Mouse (Mus musculus): Measurements from ENCODE around the gene Abca8a. TPM values are rescaled to one million over a fixed set of nuclear protein-coding genes. Genes with fewer than 3 reads are reported as not detected.

Abca8a gene
- 28.2 TPM for polyA plus RNA-seq (2014; fragmentation: Illumina TruSeq; extraction: RNeasy Lipid Tissue Mini Kit (QIAGEN cat#74804); ENCODE audit: insufficient read depth, low read depth, low replicate concordance)

DNA sequence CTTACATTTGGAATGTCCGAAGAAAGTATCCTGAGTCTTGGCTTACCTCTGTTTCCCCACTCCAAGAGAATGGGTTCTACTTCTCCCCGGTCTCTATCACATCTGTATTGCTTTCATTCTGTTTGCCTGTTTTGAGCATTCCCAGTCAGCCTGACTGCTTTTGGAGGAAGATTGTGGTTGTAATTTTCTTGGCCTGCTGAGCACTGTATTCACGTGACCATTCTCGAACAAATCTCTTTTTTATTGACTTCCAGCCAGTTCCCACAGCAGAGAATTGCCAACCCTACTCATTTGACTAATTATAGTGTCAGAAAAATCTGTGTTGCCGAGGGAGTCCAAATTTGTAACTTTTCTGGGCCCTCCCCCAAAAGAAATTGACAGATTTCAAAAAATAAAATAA, at the start of gene Abca8a:
TSS of gene Abca8a (minus strand) at position 121 of the 400 bp plus-strand sequence.

GRCm38 (mm10) chr11:109995624-109996023, 100.2 kb downstream of the Abca8a start, which contains the start of gene Abca8b:
Gene Abca8b, minus strand, starts transcription at chr11:109995845.

Other genes with a start within 250 kb of the Abca8a start
- 3.4 TPM for gene Abca8b, start 100.1 kb downstream of the Abca8a start, polyA plus RNA-seq (2014; fragmentation: Illumina TruSeq; extraction: RNeasy Lipid Tissue Mini Kit (QIAGEN cat#74804); ENCODE audit: insufficient read depth, low read depth, low replicate concordance)
- 2.0 TPM for gene Abca9, start 72.2 kb upstream of the Abca8a start, polyA plus RNA-seq (2014; fragmentation: Illumina TruSeq; extraction: RNeasy Lipid Tissue Mini Kit (QIAGEN cat#74804); ENCODE audit: insufficient read depth, low read depth, low replicate concordance)
- gene Abca6, start 155.8 kb upstream of the Abca8a start, polyA plus RNA-seq (2014; fragmentation: Illumina TruSeq; extraction: RNeasy Lipid Tissue Mini Kit (QIAGEN cat#74804); ENCODE audit: insufficient read depth, low read depth, low replicate concordance) = 0.69 TPM
- 5.2 TPM for gene Abca5, start 241.7 kb upstream of the Abca8a start, polyA plus RNA-seq (2014; fragmentation: Illumina TruSeq; extraction: RNeasy Lipid Tissue Mini Kit (QIAGEN cat#74804); ENCODE audit: insufficient read depth, low read depth, low replicate concordance)

All from lung, adult 10 weeks (tissue).